Mouse (Mus musculus) kidney, adult 2 months (tissue): ENCODE measurements around the gene Ykt6. TPM values are rescaled to one million over a fixed set of nuclear protein-coding genes. Genes with fewer than 3 reads are reported as not detected.

Experiments used
- DNase-seq: peaks from one replicate; pipeline ENCODE4 v3.0.0; 2021
- H3K27ac ChIP-seq: fragments of 200-500 bp; 2 replicates; pipeline ENCODE4 v1.5.1; 2012; ENCODE audit warnings: low read depth, low read length, control low read depth, inconsistent platforms; ENCODE audit not compliant: insufficient read depth
- H3K27me3 ChIP-seq: fragments of 200-500 bp; replicated peaks from 2 replicates; pipeline ENCODE4 v1.6.1; 2012; ENCODE audit warnings: mild to moderate bottlenecking, moderate library complexity, low read length, inconsistent platforms; ENCODE audit not compliant: control insufficient read depth, insufficient read depth
- H3K36me3 ChIP-seq: fragments of 200-500 bp; 2 replicates; pipeline ENCODE4 v1.6.1; 2012; ENCODE audit warnings: mild to moderate bottlenecking, moderate library complexity, low read length, inconsistent platforms; ENCODE audit not compliant: control insufficient read depth, insufficient read depth
- H3K4me1 ChIP-seq: fragments of 200-500 bp; 2 replicates; pipeline ENCODE4 v1.6.1; 2011; ENCODE audit warnings: low read length; ENCODE audit not compliant: control insufficient read depth, insufficient read depth
- H3K4me3 ChIP-seq: fragments of 200-500 bp; 2 replicates; pipeline ENCODE4 v1.5.1; 2011; ENCODE audit warnings: mild to moderate bottlenecking, low read depth, low read length, control low read depth; ENCODE audit not compliant: insufficient read depth
- CTCF ChIP-seq: fragments of 200-500 bp; conservative IDR thresholded peaks from 2 replicates; pipeline ENCODE4 v1.5.1; 2011; ENCODE audit warnings: low read depth, mild to moderate bottlenecking, control low read depth, low read length, moderate library complexity, mixed read lengths; ENCODE audit not compliant: insufficient read depth, insufficient read length
- POLR2A ChIP-seq: fragments of 200-500 bp; IDR thresholded peaks from one replicate; pipeline ENCODE4 v1.6.1; 2011; ENCODE audit warnings: low read depth, low read length, control low read depth
- WGBS: fragments of 180-500 bp; shearing (Covaris S2); methylation state at CpG from one replicate; pipeline ENCODE4 v1.1.7; 2018; 5-methylcytosine and 5-hydroxymethylcytosine counted together
- polyA plus RNA-seq: library from polyadenylated mRNA; depleted of rRNA; stranded (reverse); fragments of >200 nt; gene quantifications from 2 replicates; pipeline ENCODE4 v1.2.3, GENCODE M21; 2012

Ykt6 gene
- polyA plus RNA-seq, 1 experiment: 60.4 TPM

DNA sequence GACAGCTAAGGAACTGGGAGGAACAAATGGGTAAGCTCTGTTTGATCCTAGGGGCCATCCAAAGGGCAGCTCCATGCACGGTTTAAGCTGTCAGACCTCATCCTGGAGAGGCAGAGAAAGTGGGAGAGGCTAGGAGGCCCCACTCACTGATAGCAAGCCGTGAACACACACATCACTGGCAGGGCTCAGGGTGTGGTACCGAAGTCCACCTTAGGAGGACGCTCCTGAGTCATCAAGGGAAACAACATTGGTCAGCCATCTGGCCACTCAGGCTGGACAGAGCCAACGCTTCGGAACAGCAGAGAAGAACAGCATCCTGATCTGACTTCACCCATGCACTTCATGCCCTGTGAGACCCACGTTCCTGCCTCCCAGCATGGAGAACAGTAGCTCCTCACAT lies 23.6 kb downstream of the Ykt6 start:
- Histone ChIP-seq H3K4me1 (no peaks in the 10 kb centered on the region), H3K4me3 (no peak overlapping the region), H3K27me3 (no peaks in the 10 kb centered on the region), H3K27ac (no peak overlapping the region), H3K36me3 (no peaks in the 10 kb centered on the region)
- DNase-seq: no peak
- 84% methylated on average over 7 of the region's 7 CpGs for WGBS
- TF ChIP-seq POLR2A (no peak), CTCF (no peak)

DNA sequence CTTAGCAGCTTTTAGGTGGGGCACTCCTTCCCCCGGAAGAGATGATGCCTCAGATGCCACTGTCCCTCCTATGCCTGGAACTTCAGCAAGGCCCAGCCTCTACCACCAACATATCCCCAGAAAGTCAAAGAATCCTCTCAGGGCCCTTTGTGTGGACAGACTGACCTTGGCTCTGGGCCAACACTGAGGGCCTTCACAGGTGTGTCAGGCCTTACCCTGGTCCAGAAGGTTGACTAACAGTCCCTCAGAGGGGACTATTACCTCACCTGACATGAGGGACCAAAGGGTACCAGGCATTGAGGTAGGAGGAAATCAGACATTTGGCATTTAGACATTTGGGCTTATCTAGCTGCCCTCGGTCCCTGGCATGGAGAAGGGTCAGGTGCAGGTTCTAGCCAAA lies 24.6 kb downstream of the Ykt6 start:
- TF ChIP-seq POLR2A (no peak), CTCF (no peak)
- H3K27ac ChIP-seq: no peak overlapping the region
- H3K4me1 ChIP-seq: no peaks in the 10 kb centered on the region
- H3K27me3 ChIP-seq: no peaks in the 10 kb centered on the region
- no peak overlapping the region for H3K4me3 ChIP-seq
- H3K36me3 ChIP-seq: no peaks in the 10 kb centered on the region
- no peak for DNase-seq
- 87% methylated on average over 2 of the region's 2 CpGs for WGBS

DNA sequence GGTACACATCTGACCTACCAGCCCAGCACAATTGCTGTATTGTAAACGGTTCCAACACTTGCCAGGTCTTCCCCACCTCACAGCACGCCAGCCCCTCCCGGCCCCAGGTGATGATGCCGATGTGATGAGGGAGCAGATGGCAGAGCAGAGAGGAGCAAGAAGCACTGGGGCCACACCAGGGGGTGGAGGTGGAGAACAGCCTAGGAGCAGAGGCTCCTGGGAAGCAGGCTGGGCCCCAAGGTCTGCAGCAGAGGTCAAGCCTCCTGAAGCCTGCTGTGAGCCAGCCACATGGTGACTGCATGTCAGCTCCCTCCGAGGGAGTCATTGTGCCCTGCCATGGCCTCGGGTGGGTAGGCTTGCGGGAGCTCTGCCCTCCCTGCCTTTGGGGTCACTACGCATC lies 25.1 kb downstream of the Ykt6 start:
- DNase-seq: no peak
- no peaks in the 10 kb centered on the region for H3K27me3 ChIP-seq
- H3K36me3 ChIP-seq: no peaks in the 10 kb centered on the region
- no peaks in the 10 kb centered on the region for H3K4me1 ChIP-seq
- WGBS: 72% methylated on average over 8 of the region's 8 CpGs
- no peak overlapping the region for H3K27ac ChIP-seq
- TF ChIP-seq POLR2A (no peak), CTCF (no peak)
- H3K4me3 ChIP-seq: no peak overlapping the region

DNA sequence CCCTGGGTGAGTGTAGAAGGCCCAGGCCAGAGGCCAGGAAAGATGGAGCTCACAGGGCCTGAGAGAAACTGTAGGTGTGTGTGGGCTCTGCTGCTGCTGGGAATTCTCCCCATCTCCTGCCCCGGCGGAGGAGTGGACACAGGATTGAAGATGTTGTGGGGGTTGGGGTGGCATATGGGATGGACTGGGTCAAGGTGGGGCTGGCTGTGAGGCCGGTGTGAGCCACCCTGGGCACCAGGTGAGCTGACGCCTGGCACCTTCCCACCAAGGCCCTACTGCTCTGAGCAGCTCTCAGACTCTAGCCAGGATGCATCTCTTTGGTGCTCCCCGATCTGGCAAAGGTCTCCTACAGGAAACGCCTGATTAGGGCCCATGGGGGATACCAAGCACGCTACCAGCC lies 25.8 kb downstream of the Ykt6 start:
- H3K4me1 ChIP-seq: no peaks in the 10 kb centered on the region
- H3K4me3 ChIP-seq: no peak overlapping the region
- no peaks in the 10 kb centered on the region for H3K27me3 ChIP-seq
- no peak for DNase-seq
- 87% methylated on average over 7 of the region's 7 CpGs for WGBS
- H3K36me3 ChIP-seq: no peaks in the 10 kb centered on the region
- no peak overlapping the region for H3K27ac ChIP-seq
- TF ChIP-seq CTCF (no peak), POLR2A (no peak)

GRCm38 (mm10) chr11:5983629-5984028 lies 28.1 kb downstream of the Ykt6 start:
- Histone ChIP-seq H3K4me1 (no peaks in the 10 kb centered on the region), H3K27me3 (no peaks in the 10 kb centered on the region), H3K27ac (no peak overlapping the region), H3K4me3 (no peak overlapping the region), H3K36me3 (no peaks in the 10 kb centered on the region)
- TF ChIP-seq POLR2A (no peak), CTCF (no peak)
- DNase-seq: no peak
- 98% methylated on average over 5 of the region's 5 CpGs for WGBS

- H3K36me3 ChIP-seq: no peaks in the 10 kb centered on the region
- no peaks in the 10 kb centered on the region for H3K27me3 ChIP-seq
- H3K4me1 ChIP-seq: no peaks in the 10 kb centered on the region
- DNase-seq: no peak
- no peak overlapping the region for H3K4me3 ChIP-seq
- TF ChIP-seq POLR2A: no peak
- TF ChIP-seq CTCF: no peak
- H3K27ac ChIP-seq: no peak overlapping the region
- WGBS: 75% methylated on average over 10 of the region's 10 CpGs
Measured at GRCm38 (mm10) chr11:5988126-5988525, 32.6 kb downstream of the Ykt6 start.

- H3K4me3 ChIP-seq: no peak overlapping the region
- no peak overlapping the region for H3K27ac ChIP-seq
- no peaks in the 10 kb centered on the region for H3K36me3 ChIP-seq
- DNase-seq: no peak
- WGBS: 89% methylated on average over 16 of the region's 16 CpGs
- H3K27me3 ChIP-seq: no peaks in the 10 kb centered on the region
- no peak for TF ChIP-seq CTCF
- no peak for TF ChIP-seq POLR2A
- H3K4me1 ChIP-seq: no peaks in the 10 kb centered on the region
Measured at GRCm38 (mm10) chr11:5989954-5990593, 34.6 kb downstream of the Ykt6 start.

- DNase-seq: peak; percentile 47
- Histone ChIP-seq H3K4me1 (no peaks in the 10 kb centered on the region), H3K27ac (no peak overlapping the region), H3K36me3 (no peaks in the 10 kb centered on the region), H3K27me3 (no peaks in the 10 kb centered on the region), H3K4me3 (no peak overlapping the region)
- WGBS: 43% methylated on average over 4 of the region's 4 CpGs
- TF ChIP-seq CTCF (peak; percentile 65), POLR2A (no peak)
Measured at GRCm38 (mm10) chr11:5990910-5991309, 35.4 kb downstream of the Ykt6 start.
